Mouse (Mus musculus) heart, postnatal 25 days (tissue): Measurements from ENCODE around the gene Glrx2. TPM values are rescaled to one million over a fixed set of nuclear protein-coding genes. Genes with fewer than 3 reads are reported as not detected.
"Not testable (repeated sequence)": the region's sequence is repeated elsewhere in the genome, so short reads cannot be mapped to it uniquely, and the experiment has no call there.

Experiments used
- DNase-seq: peaks from one replicate; pipeline ENCODE4 v3.0.0; 2022; ENCODE audit warnings: low spot score
- intact Hi-C: fragments of 180-260 bp; cut with DNase I; formaldehyde crosslinking; loops from one replicate; pipeline ENCODE4 v1.15.1; 2025
- total RNA-seq, 2 experiments: library from RNA; stranded (reverse); gene quantifications; 2 replicates each; pipeline ENCODE4 v1.2.3; 2021

Glrx2 gene
- 10 to 100 TPM; 81.3 to 91.5 TPM for total RNA-seq

- intact Hi-C loops: not testable (repeated sequence)
Measured at GRCm38 (mm10) chr1:143716038-143716437, at the start of gene Glrx2. Glrx2 (plus strand) TSS chr1:143716338.

DNA sequence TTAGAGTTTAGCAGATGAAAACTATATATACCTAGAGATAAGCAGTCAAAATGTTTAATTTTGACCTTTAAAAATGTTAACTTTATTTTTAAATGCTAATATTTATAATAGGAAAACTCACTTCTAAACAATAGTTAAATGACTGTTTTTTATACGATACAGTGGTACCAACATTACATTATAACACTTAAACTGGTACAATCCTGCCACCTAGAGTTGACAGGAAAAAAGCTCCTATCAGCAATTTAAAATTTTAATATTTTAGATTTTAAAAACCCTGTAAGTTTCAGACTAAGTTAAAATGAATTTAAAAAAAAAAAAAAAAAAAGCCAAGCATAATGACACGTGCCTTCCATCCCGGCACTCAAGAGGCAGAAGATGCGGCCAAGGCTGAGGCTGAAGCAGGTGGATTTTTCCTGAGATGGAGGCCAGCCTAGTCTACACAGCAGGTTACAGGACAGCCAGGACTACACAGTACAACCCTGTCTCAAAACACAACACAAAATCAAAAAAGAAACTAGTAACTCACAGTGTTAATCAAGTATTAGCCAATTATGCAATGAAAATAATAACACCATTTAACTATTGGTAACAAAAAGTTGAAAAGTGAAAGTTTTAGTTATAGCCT is 40.3 kb upstream of the Glrx2 start:
- intact Hi-C loops: no loop called here
- no peak for DNase-seq

More at GRCm38 (mm10) chr1:143716038-143716437, at the start of gene Glrx2:
- not testable (repeated sequence) for DNase-seq

DNA sequence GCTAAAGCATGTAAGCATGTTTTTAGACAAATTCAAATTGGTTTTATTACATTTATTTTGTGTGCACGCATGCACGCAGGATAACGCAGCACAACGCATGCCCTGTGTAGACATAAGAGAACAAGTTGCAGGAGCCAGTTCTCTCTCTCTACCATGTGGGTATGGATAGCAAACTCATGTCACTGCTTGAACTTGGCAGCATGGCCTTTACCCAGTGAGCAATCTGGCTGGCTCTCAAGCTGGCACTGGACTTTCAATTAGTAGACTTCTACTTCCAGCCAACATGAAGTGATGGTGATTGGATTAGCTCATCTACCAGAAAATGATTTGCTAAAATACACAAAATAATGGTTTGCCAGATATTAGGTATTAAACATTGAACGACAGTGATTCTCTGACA is 35.0 kb upstream of the Glrx2 start:
- no peak for DNase-seq

DNA sequence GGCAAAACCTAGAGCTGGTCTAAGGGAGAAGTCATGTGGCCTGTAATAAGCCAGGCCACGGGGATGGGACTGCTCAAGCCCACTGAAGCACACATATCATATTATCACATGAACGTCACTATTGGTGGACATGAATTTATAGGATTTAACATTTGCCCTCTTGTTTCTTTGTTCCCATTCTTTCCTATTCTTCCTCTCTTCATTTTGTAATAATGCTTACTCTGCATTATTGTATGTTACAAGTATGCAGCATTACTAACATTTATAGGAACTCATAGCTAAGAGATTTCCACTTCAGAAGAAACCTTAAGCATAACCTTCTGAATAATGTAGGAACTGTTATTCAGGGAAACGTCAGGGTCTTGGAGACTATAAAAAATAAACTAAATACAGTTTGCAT is 31.3 kb upstream of the Glrx2 start:
- intact Hi-C loops: no loop called here
- no peak for DNase-seq

More for the DNA sequence above, 35.0 kb upstream of the Glrx2 start:
- intact Hi-C loops: no loop called here

DNA sequence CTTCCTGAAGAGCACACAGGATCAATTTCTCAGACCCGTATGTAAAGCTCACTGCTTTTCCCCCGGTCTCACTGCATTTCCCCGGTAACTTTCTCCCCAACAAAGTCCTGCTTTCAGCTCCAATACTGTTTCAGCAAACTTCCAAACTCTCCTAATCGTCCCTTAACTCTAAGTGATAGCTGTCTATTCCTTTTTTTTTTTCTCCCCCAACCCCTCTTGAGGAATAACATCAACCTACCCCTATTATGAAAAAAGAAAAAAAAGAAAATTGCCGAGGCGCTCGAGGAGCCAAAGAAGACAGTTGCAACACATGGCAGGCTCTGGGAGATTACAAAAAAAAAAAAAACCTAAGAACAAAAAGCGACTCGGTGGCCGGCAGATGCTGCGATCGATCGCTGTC is 14.4 kb upstream of the Glrx2 start:
- intact Hi-C loops: loop anchor here (1.0 to 10.0 kb wide), 3 partner anchors 38 to 303 kb away; partner anchors contain the start of genes Rgs2, Trove2 and Uchl5
- DNase-seq: no peak

DNA sequence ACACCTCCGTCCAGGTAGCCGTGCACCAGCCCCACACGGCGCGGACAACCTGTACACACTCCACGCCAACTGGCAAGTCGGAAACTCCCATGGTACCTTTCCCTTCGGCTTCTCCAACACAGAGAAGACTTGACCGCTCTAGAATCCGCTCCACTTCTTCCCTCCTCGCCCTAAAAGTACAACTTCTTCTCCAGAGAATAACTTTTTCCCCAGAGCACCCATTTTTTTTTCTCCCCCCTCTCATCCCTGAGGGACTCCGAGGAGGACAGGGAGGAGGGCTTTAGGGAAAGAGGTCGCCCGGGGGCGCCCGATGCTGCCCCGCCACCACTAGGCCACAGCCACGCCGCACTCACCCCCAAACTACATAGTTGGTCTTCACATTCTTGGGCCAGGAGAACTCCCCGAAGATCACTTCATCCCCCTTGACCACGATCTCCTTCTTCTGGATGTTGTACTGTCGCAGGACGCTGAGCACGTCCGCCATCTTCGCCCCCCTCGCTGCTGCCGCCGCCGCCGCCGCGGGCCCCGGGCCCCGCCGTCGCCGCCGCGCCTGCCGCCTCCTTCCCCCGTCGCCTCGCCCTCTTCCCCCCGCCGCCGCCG is 13.9 kb upstream of the Glrx2 start:
- no peak for DNase-seq
- intact Hi-C loops: loop anchor here (1.0 to 10.0 kb wide), 3 partner anchors 37 to 303 kb away; partner anchors contain the start of genes Rgs2, Trove2 and Uchl5

DNA sequence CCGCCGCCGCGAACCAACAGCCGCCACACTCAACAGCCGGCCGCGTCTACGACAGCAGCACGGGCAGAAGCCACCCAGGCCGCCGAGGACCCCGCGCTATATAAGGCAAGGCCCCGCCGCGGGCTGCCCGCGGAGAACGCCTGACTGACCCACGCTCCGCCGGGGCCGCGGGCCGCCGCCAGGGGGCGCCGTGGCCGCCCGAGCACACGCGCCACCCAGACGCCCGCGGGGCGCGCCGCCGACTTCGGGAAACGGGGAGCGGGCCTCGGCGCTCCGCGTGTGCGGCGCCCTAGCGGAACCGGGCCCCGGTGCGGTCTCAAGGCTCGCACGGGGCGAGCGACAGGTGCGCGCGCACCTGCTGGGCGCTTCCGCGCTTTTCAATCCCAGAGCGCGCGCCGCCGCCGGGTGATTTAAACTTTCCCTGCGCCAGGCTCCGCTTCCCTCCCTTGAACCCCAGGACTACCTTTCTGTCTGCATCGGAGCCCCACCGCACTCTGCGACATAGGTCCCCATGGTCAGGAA is 13.3 kb upstream of the Glrx2 start, which contains the start of gene Cdc73:
Cdc73 (minus strand) TSS at position 153 of the 522 bp plus-strand sequence.
- intact Hi-C loops: loop anchor here (1.0 to 10.0 kb wide), 3 partner anchors 36 to 302 kb away; partner anchors contain the start of genes Rgs2, Trove2 and Uchl5
- DNase-seq: peak; percentile 86

DNA sequence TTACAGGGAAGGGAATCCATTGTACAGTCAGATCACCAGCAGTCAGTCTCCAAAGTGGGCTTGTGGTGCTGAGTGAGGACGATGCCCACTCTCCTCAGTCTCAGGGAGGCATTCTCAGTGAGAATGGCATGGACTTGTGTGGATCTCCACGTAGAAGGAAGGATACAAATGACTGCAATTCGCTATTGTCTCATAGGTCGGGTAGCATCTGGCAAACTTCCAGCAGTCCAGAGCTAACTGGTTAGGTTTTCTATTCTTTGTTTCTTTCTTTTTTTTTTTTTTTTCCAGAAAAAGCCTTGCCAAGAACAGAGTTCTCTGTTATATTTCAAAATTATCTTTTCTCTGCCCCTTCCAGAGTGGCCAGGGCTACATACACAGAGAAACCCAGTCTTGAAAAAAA is 9.1 kb upstream of the Glrx2 start:
- intact Hi-C loops: loop anchor here (10.0 kb wide), 1 partner anchor 298 kb away; the partner anchor contains the start of gene Rgs2
- no peak for DNase-seq

GRCm38 (mm10) chr1:143708361-143708760 is 7.8 kb upstream of the Glrx2 start:
- DNase-seq: no peak
- intact Hi-C loops: loop anchor here (10.0 kb wide), 1 partner anchor 296 kb away; the partner anchor contains the start of gene Rgs2

DNA sequence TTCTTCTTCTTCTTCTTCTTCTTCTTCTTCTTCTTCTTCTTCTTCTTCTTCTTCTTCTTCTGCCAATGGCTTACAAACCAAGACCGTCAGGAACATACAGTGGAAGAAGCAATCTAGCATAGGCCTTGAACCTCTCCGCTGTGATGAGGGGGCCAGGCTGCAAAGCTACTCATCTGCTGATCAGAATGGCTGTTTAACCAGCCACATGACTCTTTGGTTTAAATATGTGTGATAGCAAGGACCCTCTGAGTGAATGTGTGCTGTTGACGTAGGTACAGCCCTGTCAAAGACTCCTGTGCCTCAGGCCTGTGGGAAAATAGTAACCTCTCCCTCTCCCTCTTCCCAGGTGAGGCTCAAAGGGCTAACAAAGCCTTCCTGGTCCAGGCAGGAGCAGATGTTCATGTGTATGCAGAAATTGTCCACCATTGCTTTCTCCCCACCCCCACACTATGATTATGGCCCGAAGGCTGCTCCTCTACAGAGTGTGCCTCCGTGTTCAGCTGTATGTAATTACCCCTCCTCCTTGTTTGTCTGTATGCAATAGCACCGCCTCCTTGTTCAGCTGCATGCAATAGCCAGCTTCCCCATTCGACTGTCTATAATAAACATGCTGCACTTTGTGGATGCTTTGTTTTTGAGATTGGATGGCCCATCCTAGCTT is 6.0 kb upstream of the Glrx2 start:
- DNase-seq: no peak
- intact Hi-C loops: loop anchor here (10.0 kb wide), 1 partner anchor 295 kb away; the partner anchor contains the start of gene Rgs2

DNA sequence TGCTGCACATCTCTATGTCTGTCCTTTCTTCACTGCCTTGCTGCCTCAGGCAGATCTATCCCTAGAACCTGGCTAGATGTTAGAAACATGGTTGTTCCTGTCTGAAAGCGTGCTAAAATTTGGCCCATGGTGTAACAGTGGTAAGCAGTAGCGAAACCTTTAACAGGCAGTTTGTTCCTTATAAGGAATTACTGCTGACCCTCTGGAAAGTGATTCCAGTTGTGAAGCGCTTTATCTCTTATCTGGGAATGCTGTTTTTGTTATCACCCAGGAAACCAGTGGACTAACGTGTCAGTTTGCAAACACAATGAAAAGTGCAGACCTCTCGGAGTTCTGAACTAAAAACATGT is 5.5 kb upstream of the Glrx2 start:
- intact Hi-C loops: no loop called here
- DNase-seq: no peak

DNA sequence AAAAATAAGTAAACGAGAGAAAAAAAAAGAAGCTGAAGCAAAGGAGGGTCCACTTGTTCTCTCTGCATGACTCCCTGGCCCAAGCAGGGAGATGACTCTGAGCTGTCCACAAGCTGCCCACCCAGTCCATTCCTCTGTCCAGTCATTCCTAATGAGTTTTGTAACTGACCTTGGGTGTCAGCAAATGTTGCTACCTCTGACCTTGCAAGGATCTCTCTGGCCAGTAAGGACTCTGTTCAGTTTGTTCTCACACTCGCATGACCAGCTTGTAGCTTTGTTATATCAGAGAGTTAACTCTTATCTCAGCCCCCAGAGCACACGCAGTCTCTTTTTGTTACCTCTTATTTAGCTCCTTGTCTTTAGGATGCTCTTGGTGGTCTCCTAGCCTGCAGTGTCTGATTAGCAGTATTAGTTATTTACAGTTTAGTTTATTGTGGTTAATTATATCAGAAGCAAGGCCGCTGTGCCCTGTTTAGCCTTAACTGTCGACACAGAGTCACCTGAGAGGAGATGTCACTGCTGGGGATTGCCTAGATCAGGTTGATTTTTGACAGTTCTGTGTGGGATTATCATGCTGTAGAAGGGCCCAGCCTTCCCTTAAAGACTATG is 8.4 kb downstream of the Glrx2 start:
- intact Hi-C loops: no loop called here
- DNase-seq: no peak

- intact Hi-C loops: no loop called here
Measured at GRCm38 (mm10) chr1:143727701-143728445, 11.7 kb downstream of the Glrx2 start.

GRCm38 (mm10) chr1:143730899-143731298 is 14.8 kb downstream of the Glrx2 start:
- no peak for DNase-seq
- intact Hi-C loops: no loop called here

More at GRCm38 (mm10) chr1:143727701-143728445, 11.7 kb downstream of the Glrx2 start:
- DNase-seq: no peak

DNA sequence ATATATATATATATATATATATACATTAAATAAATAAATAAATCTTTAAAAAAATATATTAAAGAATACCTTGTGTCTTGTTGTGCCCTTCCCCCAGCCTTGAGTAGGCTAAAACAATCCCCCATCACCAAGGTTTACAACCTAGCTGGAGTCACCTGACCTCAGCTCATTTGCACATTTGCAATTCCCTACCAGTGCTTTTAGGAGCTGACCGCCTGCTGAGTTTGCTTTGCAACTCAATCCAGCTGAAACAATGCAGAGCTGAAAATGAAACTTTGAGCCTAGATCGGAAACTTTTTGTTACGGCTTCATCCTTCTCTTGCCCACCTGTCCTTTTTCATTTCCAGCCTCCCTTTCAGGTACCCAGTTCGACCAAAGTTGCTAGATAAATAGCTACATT is 15.6 kb downstream of the Glrx2 start:
- intact Hi-C loops: no loop called here
- DNase-seq: no peak

- intact Hi-C loops: no loop called here
- no peak for DNase-seq
Measured at GRCm38 (mm10) chr1:143733914-143734410, 17.8 kb downstream of the Glrx2 start.

- no peak for DNase-seq
- intact Hi-C loops: loop anchor here (1.0 to 5.0 kb wide), 2 partner anchors 37 to 38 kb away; partner anchors contain the start of genes Cdc73, Trove2 and Uchl5
Measured at GRCm38 (mm10) chr1:143738811-143739210, 22.7 kb downstream of the Glrx2 start.

DNA sequence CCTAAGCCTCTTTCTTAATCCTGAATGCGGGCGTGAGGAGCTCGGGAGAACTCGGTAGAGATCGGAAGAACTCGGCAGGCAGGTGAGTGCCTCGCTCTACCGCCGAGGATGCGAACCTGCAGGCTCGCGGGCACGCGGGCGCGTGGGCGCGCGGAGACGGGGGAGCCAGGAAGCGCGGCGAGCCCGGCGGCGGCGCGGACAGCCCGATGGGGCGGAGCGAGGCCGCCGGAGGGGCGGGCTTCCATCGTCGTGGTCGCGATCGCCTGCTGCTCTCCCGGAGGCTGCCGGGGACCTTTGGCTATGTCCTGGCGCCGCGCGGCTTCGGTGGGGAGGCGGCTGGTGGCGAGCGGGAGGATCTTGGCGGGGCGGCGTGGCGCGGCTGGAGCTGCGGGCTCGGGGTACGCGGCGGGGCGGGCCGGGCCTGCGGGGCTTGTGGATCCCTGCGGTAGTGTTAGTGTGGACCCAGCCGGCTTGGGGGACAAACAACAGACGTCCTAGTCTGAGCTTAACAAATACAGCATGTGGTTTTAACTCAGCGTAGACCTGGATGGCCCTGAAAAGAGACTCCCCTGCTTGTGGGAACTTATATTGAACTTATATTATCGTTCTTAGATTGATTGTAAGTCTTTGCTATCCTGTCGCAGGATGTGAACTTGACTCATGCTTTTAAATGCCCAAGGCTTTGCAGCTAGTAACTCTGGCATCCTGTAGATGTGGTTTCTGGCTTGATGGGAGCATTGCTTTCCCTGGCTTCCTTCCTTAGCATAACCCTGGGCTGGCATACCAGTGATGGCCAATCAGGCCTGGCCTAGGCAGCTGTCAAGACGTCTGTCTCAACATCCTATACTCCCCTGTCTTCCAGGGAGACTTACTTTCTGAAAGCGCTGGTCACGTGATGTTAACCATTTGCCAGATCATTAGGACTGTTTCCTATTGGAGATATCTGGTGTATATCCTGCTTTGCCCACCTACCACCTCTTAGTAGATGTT is 23.5 kb downstream of the Glrx2 start:
- intact Hi-C loops: loop anchor here (1.0 to 5.0 kb wide), 2 partner anchors 37 to 38 kb away; partner anchors contain the start of genes Cdc73, Trove2 and Uchl5
- DNase-seq: peak; percentile 68
